Mouse (Mus musculus) spleen, adult 2 months (tissue): Measurements from ENCODE around the gene Gm20509. TPM values are rescaled to one million over a fixed set of nuclear protein-coding genes. Genes with fewer than 3 reads are reported as not detected.
A peak's percentile ranks its signal among the peaks of the same experiment; 100 is the strongest.

ENCODE experiments used
- DNase-seq, 2 experiments: peaks; one replicate each; pipeline versions ENCODE4 v3.0.0 to v3.0.0-alpha.2; 2012 to 2021; ENCODE audit warnings: low spot score in 2 of 2, low read depth in 1 of 2
- H3K27ac ChIP-seq: fragments of 200-500 bp; 2 replicates; pipeline ENCODE4 v1.5.1; 2012; ENCODE audit warnings: low read length, inconsistent platforms; ENCODE audit not compliant: insufficient read depth
- H3K27me3 ChIP-seq: fragments of 200-500 bp; 2 replicates; pipeline ENCODE4 v1.6.1; 2012; ENCODE audit warnings: mild to moderate bottlenecking, moderate library complexity, low read length, inconsistent platforms; ENCODE audit not compliant: control insufficient read depth, insufficient read depth
- H3K36me3 ChIP-seq: fragments of 200-500 bp; 2 replicates; pipeline ENCODE4 v1.6.1; 2012; ENCODE audit warnings: mild to moderate bottlenecking, low read length, inconsistent platforms; ENCODE audit not compliant: control insufficient read depth, insufficient read depth
- H3K4me1 ChIP-seq: fragments of 200-500 bp; 2 replicates; pipeline ENCODE4 v1.6.1; 2011; ENCODE audit warnings: inconsistent platforms; ENCODE audit not compliant: control insufficient read depth, insufficient read depth, insufficient read length
- H3K4me3 ChIP-seq: fragments of 200-500 bp; 2 replicates; pipeline ENCODE4 v1.5.1; 2011; ENCODE audit warnings: mild to moderate bottlenecking, inconsistent platforms; ENCODE audit not compliant: insufficient read depth, insufficient read length; ENCODE audit errors: extremely low read depth
- CTCF ChIP-seq: fragments of 200-500 bp; IDR thresholded peaks from 2 replicates; pipeline ENCODE4 v1.5.1; 2011; ENCODE audit warnings: mild to moderate bottlenecking, inconsistent platforms; ENCODE audit not compliant: insufficient read depth, insufficient read length, insufficient replicate concordance; ENCODE audit errors: extremely low read depth
- POLR2A ChIP-seq: fragments of 200-500 bp; IDR thresholded peaks from 2 replicates; pipeline ENCODE4 v1.6.1; 2011; ENCODE audit warnings: low read depth, low read length, inconsistent platforms
- WGBS: fragments of 180-500 bp; shearing (Covaris S2); methylation state at CpG from one replicate; pipeline ENCODE4 v1.1.7; 2018; 5-methylcytosine and 5-hydroxymethylcytosine counted together
- polyA plus RNA-seq: library from polyadenylated mRNA; depleted of rRNA; stranded (reverse); fragments of >200 nt; gene quantifications from 2 replicates; pipeline ENCODE4 v1.2.3, GENCODE M21; 2012

Gm20509 gene
- polyA plus RNA-seq, 1 experiment = not detected

DNA sequence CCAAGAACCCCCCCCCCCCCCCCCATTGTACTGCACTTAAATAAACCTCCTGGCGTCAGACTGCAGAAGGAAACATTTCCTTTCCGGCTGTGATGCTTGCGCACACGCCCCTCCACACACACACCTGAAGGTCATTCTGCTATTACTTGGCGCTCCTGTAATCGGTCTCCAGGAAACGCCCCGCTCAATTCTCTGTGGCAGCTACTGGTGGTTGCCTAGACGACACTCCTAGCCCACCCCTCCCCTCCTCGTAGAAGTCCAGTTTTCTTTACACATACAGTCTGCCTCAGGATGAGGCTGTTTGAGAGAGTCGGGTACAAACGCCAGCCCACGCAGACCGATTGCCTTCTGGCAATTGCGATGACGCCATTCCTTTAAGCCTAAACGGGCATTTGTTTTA lies 7.7 kb upstream of the Gm20509 start:
- TF ChIP-seq CTCF = no peak
- TF ChIP-seq POLR2A = no peak
- 85% methylated on average over 17 of the region's 17 CpGs for WGBS
- H3K36me3 ChIP-seq = peaks cover 5% of the 10 kb centered on the region
- no peaks in the 10 kb centered on the region for H3K27me3 ChIP-seq
- H3K27ac ChIP-seq = no peak overlapping the region
- no peak for DNase-seq
- no peak overlapping the region for H3K4me3 ChIP-seq
- peaks cover 4% of the 10 kb centered on the region; the same call in 1 of the 2 replicates for H3K4me1 ChIP-seq

GRCm38 (mm10) chr9:73097898-73098297 lies 4.4 kb upstream of the Gm20509 start:
- TF ChIP-seq POLR2A = no peak
- TF ChIP-seq CTCF = no peak
- Histone ChIP-seq H3K4me1 (0 out of 2 replicates have a peak, but pooled peaks cover under 1% of the 10 kb centered on the region), H3K36me3 (peaks cover 5% of the 10 kb centered on the region), H3K27me3 (peaks cover under 1% of the 10 kb centered on the region; the same call in 1 of the 2 replicates), H3K4me3 (no peak overlapping the region), H3K27ac (no peak overlapping the region)
- WGBS = 89% methylated on average over 2 of the region's 2 CpGs
- DNase-seq = no peak

DNA sequence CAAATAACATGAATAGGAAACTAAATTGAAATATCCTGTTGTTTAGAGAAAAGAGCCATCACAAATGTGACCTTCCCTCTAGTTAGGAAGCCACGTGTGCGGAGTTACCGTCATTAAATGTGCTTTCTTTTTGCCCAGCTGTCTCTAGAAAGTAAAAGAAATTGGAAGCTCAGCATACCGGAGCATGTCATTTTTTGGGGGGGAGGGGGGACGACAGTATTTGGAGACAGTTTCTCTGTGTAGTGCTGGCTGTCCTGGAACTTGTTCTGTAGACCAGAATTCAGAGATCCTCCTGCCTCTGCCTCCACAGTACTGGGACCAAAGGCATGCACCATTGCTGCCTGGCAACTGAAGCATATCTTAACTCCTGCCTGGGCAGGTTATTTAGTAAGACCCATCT lies 734 bp upstream of the Gm20509 start, which contains the start of gene Khdc3:
TSS of gene Khdc3 (plus strand) at position 301 of the 400 bp plus-strand sequence.
- Histone ChIP-seq H3K36me3 (no peaks in the 10 kb centered on the region), H3K27me3 (peaks cover 8% of the 10 kb centered on the region), H3K4me1 (0 out of 2 replicates have a peak, but pooled peaks cover 6% of the 10 kb centered on the region), H3K27ac (no peak within 1 kb of the TSS), H3K4me3 (no peak within 1 kb of the TSS)
- DNase-seq = no peak
- TF ChIP-seq POLR2A (no peak), CTCF (no peak)
- 93% methylated on average over 5 of the region's 5 CpGs for whole genome bisulfite sequencing

- Histone ChIP-seq H3K4me3 (peak overlapping the region; percentile 36; the same call in 1 of the 2 replicates), H3K4me1 (0 out of 2 replicates have a peak, but pooled peaks cover 6% of the 10 kb centered on the region), H3K36me3 (no peaks in the 10 kb centered on the region), H3K27ac (no peak overlapping the region), H3K27me3 (peaks cover 8% of the 10 kb centered on the region)
- no peak for DNase-seq
- no peak for TF ChIP-seq POLR2A
- TF ChIP-seq CTCF = no peak
- 21% methylated on average over 60 of the region's 60 CpGs for WGBS
These were observed 1.0 kb downstream of the Gm20509 start for GRCm38 (mm10) chr9:73103159-73103879.

- 80% methylated on average over 5 of the region's 5 CpGs for WGBS
These were observed 1.6 kb downstream of the Gm20509 start for GRCm38 (mm10) chr9:73103880-73104198.

GRCm38 (mm10) chr9:73105141-73105540 lies 2.9 kb downstream of the Gm20509 start:
- Histone ChIP-seq H3K36me3 (no peaks in the 10 kb centered on the region), H3K4me3 (no peak overlapping the region), H3K4me1 (0 out of 2 replicates have a peak, but pooled peaks cover 6% of the 10 kb centered on the region), H3K27ac (no peak overlapping the region), H3K27me3 (peaks cover 8% of the 10 kb centered on the region)
- TF ChIP-seq POLR2A (no peak), CTCF (no peak)
- no peak for DNase-seq
- WGBS = 84% methylated on average over 1 of the region's 1 CpGs

More at GRCm38 (mm10) chr9:73103880-73104198, 1.6 kb downstream of the Gm20509 start:
- Histone ChIP-seq H3K36me3 (no peaks in the 10 kb centered on the region), H3K27ac (no peak overlapping the region), H3K4me3 (no peak overlapping the region), H3K4me1 (0 out of 2 replicates have a peak, but pooled peaks cover 6% of the 10 kb centered on the region), H3K27me3 (peaks cover 8% of the 10 kb centered on the region)
- no peak for DNase-seq
- TF ChIP-seq POLR2A (no peak), CTCF (no peak)

- 0 out of 2 replicates have a peak, but pooled peaks cover 6% of the 10 kb centered on the region for H3K4me1 ChIP-seq
- H3K4me3 ChIP-seq = no peak overlapping the region
- H3K27me3 ChIP-seq = peaks cover 8% of the 10 kb centered on the region
- no peak for DNase-seq
- H3K36me3 ChIP-seq = no peaks in the 10 kb centered on the region
- no peak overlapping the region; the same call in 1 of the 2 replicates for H3K27ac ChIP-seq
- TF ChIP-seq POLR2A (no peak), CTCF (no peak)
These were observed 3.5 kb downstream of the Gm20509 start for GRCm38 (mm10) chr9:73105771-73106170.
